Comparison of ENCODE assay signal across 8 mouse cellular contexts in the genomic region with DNA sequence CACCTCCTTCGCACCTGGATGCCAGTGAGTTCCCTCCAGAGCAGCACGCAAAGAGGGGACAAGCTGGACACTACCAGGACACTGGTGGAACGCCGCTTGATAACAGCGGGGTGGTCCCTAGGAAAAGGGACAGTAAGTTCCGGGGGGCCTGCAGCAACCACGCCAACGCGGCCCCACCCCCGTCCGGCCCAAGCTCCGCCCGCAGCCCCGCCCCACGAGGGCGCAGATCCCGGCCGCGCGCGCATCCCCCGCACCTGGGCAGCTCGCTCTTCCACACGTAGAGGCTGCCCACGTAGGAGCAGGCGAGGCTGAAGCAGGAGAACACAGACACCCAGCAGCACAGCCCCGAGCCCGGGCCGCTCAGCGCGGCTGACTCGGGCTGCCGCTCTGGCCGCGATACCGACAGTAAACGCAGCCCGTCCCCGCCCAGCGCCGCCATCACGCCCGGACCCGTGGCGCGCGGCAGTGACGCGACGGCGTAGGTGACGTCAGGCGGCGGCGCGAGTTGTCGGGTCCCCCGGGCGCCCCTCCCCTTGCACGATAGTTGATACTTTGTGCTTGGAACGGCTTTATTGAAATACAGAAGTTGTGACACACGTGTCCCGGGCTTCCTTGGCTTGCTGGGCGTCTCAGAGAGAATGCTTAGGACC. TPM values are rescaled to one million over a fixed set of nuclear protein-coding genes. Genes with fewer than 3 reads are reported as not detected.
DNase-seq lines count a peak whose midpoint lies in the region; ATAC-seq and TF ChIP-seq lines count a peak whose summit lies in the region.

TSS of gene Rce1 (minus strand) at position 463 of the 650 bp plus-strand sequence.

- TF ChIP-seq EP300 in MEL (IDR thresholded peaks at IDR 0.05; ENCODE audit: low read depth in 1 of 2, low read length in 2 of 2), result no peak

- 1% methylated on average over 64 of the region's 64 CpGs for WGBS in forebrain, postnatal 0 days
- WGBS in lung, embryonic 14.5 days, result under 1% methylated on average over 64 of the region's 64 CpGs

- peaks cover 0 to 13% of the 10 kb centered on the region in 2 experiments; a peak in 3 of 4 replicates for H3K4me1 ChIP-seq in MEL (ENCODE audit: control insufficient read depth in 1 of 2, insufficient read depth in 2 of 2, low read length in 2 of 2)
- H3K4me1 ChIP-seq in forebrain, postnatal 0 days (ENCODE audit: insufficient read depth), result peaks cover 11% of the 10 kb centered on the region; the same call in 1 of the 2 replicates
- peaks cover 10% of the 10 kb centered on the region; the same call in 1 of the 2 replicates for H3K4me1 ChIP-seq in lung, embryonic 14.5 days (ENCODE audit: insufficient read depth)

- peak; percentile 96 for ATAC-seq in forebrain, postnatal 0 days
- peak; percentile 89 for ATAC-seq in lung, embryonic 14.5 days (ENCODE audit: insufficient read depth)
- peak; percentile 76 for ATAC-seq in neutrophil, adult 5-6 weeks (ENCODE audit: extremely low read depth, insufficient number of reproducible peaks, low FRiP score, poor library complexity, severe bottlenecking)

- H3K9ac ChIP-seq in MEL (ENCODE audit: control insufficient read depth, low read depth, low read length, poor library complexity, severe bottlenecking), result peak within 1 kb of the TSS; percentile 95
- peak within 1 kb of the TSS; percentile 91 for H3K9ac ChIP-seq in forebrain, postnatal 0 days
- H3K9ac ChIP-seq in lung, embryonic 14.5 days, result peak within 1 kb of the TSS; percentile 96

- peak; percentile 80 to 81 for TF ChIP-seq POLR2A in MEL (IDR thresholded peaks at IDR 0.05; ENCODE audit: control insufficient read depth in 1 of 2, insufficient read depth in 1 of 2, low read depth in 1 of 2, low read length in 2 of 2, poor library complexity in 1 of 2)

- H3K4me3 ChIP-seq in MEL (ENCODE audit: control insufficient read depth in 1 of 2, insufficient read depth in 1 of 2, low read depth in 2 of 2, low read length in 2 of 2), result peak within 1 kb of the TSS; percentile 87 to 95
- peak within 1 kb of the TSS; percentile 86 for H3K4me3 ChIP-seq in forebrain, postnatal 0 days (ENCODE audit: low read depth, low read length)
- peak within 1 kb of the TSS; percentile 94 for H3K4me3 ChIP-seq in layer of hippocampus, adult 2 months
- H3K4me3 ChIP-seq in lung, embryonic 14.5 days (ENCODE audit: low read depth, low read length), result peak within 1 kb of the TSS; percentile 82

- H3K4me2 ChIP-seq in forebrain, postnatal 0 days (ENCODE audit: low read depth), result peak within 1 kb of the TSS; percentile 84
- H3K4me2 ChIP-seq in lung, embryonic 14.5 days, result peak within 1 kb of the TSS; percentile 68

- H3K36me3 ChIP-seq in MEL (ENCODE audit: control insufficient read depth in 1 of 2, insufficient read depth in 2 of 2, low read length in 2 of 2), result peaks cover 0 to 6% of the 10 kb centered on the region in 2 experiments; a peak in 2 of 4 replicates
- H3K36me3 ChIP-seq in forebrain, postnatal 0 days (ENCODE audit: insufficient read depth), result peaks cover 24% of the 10 kb centered on the region; the same call in 1 of the 2 replicates
- peaks cover 33% of the 10 kb centered on the region; the same call in 1 of the 2 replicates for H3K36me3 ChIP-seq in lung, embryonic 14.5 days (ENCODE audit: insufficient read depth)

- peaks cover 18% of the 10 kb centered on the region for H3K79me2 ChIP-seq in MEL (ENCODE audit: control insufficient read depth, insufficient read depth, low read length, poor library complexity)

- no peak for TF ChIP-seq RAD21 in MEL (IDR thresholded peaks at IDR 0.05; ENCODE audit: low read depth, low read length)

- no peaks in the 10 kb centered on the region for H3K27me3 ChIP-seq in MEL (ENCODE audit: control insufficient read depth in 1 of 2, insufficient read depth in 2 of 2, low read length in 2 of 2)
- no peaks in the 10 kb centered on the region for H3K27me3 ChIP-seq in forebrain, postnatal 0 days (ENCODE audit: insufficient read depth, low read length)
- no peaks in the 10 kb centered on the region for H3K27me3 ChIP-seq in lung, embryonic 14.5 days (ENCODE audit: insufficient read depth, low read length)

- TF ChIP-seq CTCF in MEL (IDR thresholded peaks at IDR 0.05 in 2 of 3, conservative IDR thresholded peaks at IDR 0.05 in 1 of 3; ENCODE audit: control insufficient read depth in 1 of 3, insufficient read depth in 1 of 3, low read depth in 2 of 3, low read length in 3 of 3, poor library complexity in 1 of 3, severe bottlenecking in 1 of 3), result no peak
- no peak; the same call in 1 of the 2 replicates for TF ChIP-seq CTCF in forebrain, postnatal 0 days (IDR thresholded peaks at IDR 0.05; ENCODE audit: low read depth)
- TF ChIP-seq CTCF in layer of hippocampus, adult 2 months (conservative IDR thresholded peaks at IDR 0.05), result no peak
- TF ChIP-seq CTCF in lung, embryonic 14.5 days (IDR thresholded peaks at IDR 0.05; ENCODE audit: low read depth), result no peak

- H3K9me3 ChIP-seq in MEL (replicated peaks; ENCODE audit: insufficient read depth, low read length), result no peaks in the 10 kb centered on the region
- no peaks in the 10 kb centered on the region for H3K9me3 ChIP-seq in forebrain, postnatal 0 days (ENCODE audit: low read length)
- no peaks in the 10 kb centered on the region for H3K9me3 ChIP-seq in lung, embryonic 14.5 days (ENCODE audit: low read depth, low read length)

- DNase-seq in MEL (ENCODE audit: low read depth, low spot score), result peak; percentile 95
- peak; percentile 87 to 95 for DNase-seq in cerebellum, adult 18-20 months
- DNase-seq in forebrain, postnatal 0 days, result peak; percentile 96
- DNase-seq in heart, postnatal 36 days, result peak; percentile 90 to 94
- DNase-seq in layer of hippocampus, adult 2 months (ENCODE audit: low spot score in 2 of 2), result peak; percentile 81 to 90
- DNase-seq in lung, embryonic 14.5 days, result peak; percentile 97
- DNase-seq in testis, postnatal 14 days (ENCODE audit: low spot score), result peak; percentile 89

- peak within 1 kb of the TSS; percentile 83 for H3K27ac ChIP-seq in MEL (ENCODE audit: control insufficient read depth, low read depth, low read length)
- peak within 1 kb of the TSS; percentile 91 for H3K27ac ChIP-seq in forebrain, postnatal 0 days (ENCODE audit: low read depth, low read length)
- H3K27ac ChIP-seq in layer of hippocampus, adult 2 months, result peak within 1 kb of the TSS; percentile 96
- peak within 1 kb of the TSS; percentile 89 for H3K27ac ChIP-seq in lung, embryonic 14.5 days (ENCODE audit: low read depth)

- intact Hi-C loops in heart, postnatal 36 days (cut with DNase I), result loop anchor here (5.0 kb wide), 2 partner anchors 128 to 342 kb away; partner anchors contain the start of gene 2010003K11Rik

TF ChIP-seq in MEL, 35 proteins besides CTCF, POLR2A, EP300 and RAD21 (continues in another document):
- TF ChIP-seq GABPA (IDR thresholded peaks at IDR 0.05; ENCODE audit: low read depth, low read length), result no peak
- no peak for TF ChIP-seq CHD1 (IDR thresholded peaks at IDR 0.05; ENCODE audit: low read depth, low read length)
- peak; percentile 98 for TF ChIP-seq SIN3A (IDR thresholded peaks at IDR 0.05; ENCODE audit: low read length)
- 0 out of 2 replicates have a peak, but pooled peaks have one; percentile 33 for TF ChIP-seq MAZ (IDR thresholded peaks at IDR 0.05; ENCODE audit: low read depth, low read length)
- TF ChIP-seq SMC3 (IDR thresholded peaks at IDR 0.05; ENCODE audit: low read depth, low read length), result no peak
- no peak for TF ChIP-seq ZNF384 (IDR thresholded peaks at IDR 0.05; ENCODE audit: low read depth, low read length)
- TF ChIP-seq MEF2A (IDR thresholded peaks at IDR 0.05; ENCODE audit: extremely low read depth, insufficient replicate concordance, low read depth, low read length, poor library complexity, severe bottlenecking), result no peak
- peak; percentile 47; the same call in 1 of the 2 replicates for TF ChIP-seq ETS1 (IDR thresholded peaks at IDR 0.05; ENCODE audit: low read depth, low read length)
- no peak for TF ChIP-seq E2F4 (IDR thresholded peaks at IDR 0.05; ENCODE audit: borderline replicate concordance, low read depth, low read length)
- TF ChIP-seq USF1 (IDR thresholded peaks at IDR 0.05; ENCODE audit: low read depth, low read length), result peak; percentile 40; the same call in 1 of the 2 replicates
- TF ChIP-seq POLR2AphosphoS2 (IDR thresholded peaks at IDR 0.05; ENCODE audit: low read length), result no peak; the same call in 1 of the 2 replicates
- peak; percentile 43; the same call in 1 of the 2 replicates for TF ChIP-seq TCF12 (IDR thresholded peaks at IDR 0.05; ENCODE audit: low read depth, low read length)
- TF ChIP-seq ELF1 (IDR thresholded peaks at IDR 0.05; ENCODE audit: low read depth, low read length), result 0 out of 2 replicates have a peak, but pooled peaks have one; percentile 49
- peak; percentile 92 for TF ChIP-seq MYC (IDR thresholded peaks at IDR 0.05; ENCODE audit: low read depth, low read length)
- 0 out of 2 replicates have a peak, but pooled peaks have one; percentile 53 for TF ChIP-seq TBP (IDR thresholded peaks at IDR 0.05; ENCODE audit: low read depth, low read length)
- peak; percentile 90 for TF ChIP-seq HCFC1 (IDR thresholded peaks at IDR 0.05; ENCODE audit: low read depth, low read length)
- TF ChIP-seq GATA1 (IDR thresholded peaks at IDR 0.05; ENCODE audit: low read depth, low read length), result no peak
- no peak for TF ChIP-seq CHD2 (IDR thresholded peaks at IDR 0.05; ENCODE audit: low read length)
- peak; percentile 92 for TF ChIP-seq MAX (IDR thresholded peaks at IDR 0.05; ENCODE audit: low read length)
- TF ChIP-seq MAFK (IDR thresholded peaks at IDR 0.05; ENCODE audit: borderline replicate concordance, low read depth, low read length), result no peak
- TF ChIP-seq RCOR1 (IDR thresholded peaks at IDR 0.05; ENCODE audit: low read depth, low read length), result no peak
- no peak for TF ChIP-seq JUND (IDR thresholded peaks at IDR 0.05; ENCODE audit: low read depth, low read length)
- TF ChIP-seq BHLHE40 (IDR thresholded peaks at IDR 0.05; ENCODE audit: borderline replicate concordance, low read depth, low read length), result no peak
- peak; percentile 89 for TF ChIP-seq NELFE (IDR thresholded peaks at IDR 0.05; ENCODE audit: low read depth, low read length)
- no peak for TF ChIP-seq MYB (IDR thresholded peaks at IDR 0.05; ENCODE audit: low read depth, low read length)

RNA-seq across cellular contexts. Expression of gene Rce1, which starts in this region (rescaled TPM):
- total RNA-seq in MEL (2012; rRNA removed), result 37.1 and 43.1 TPM in 2 replicates
- 10 to 100 TPM in 1 of 2 experiments, not detected in 1; 67.8 TPM for polyA plus RNA-seq in MEL (2012; ENCODE audit: insufficient read depth in 1 of 2, insufficient read length in 2 of 2, low read depth in 1 of 2, low replicate concordance in 2 of 2, missing spikeins in 1 of 2)
- 51.9 and 65.1 TPM in 2 replicates for total RNA-seq in forebrain, postnatal 0 days (2014; rRNA removed)
- polyA plus RNA-seq in forebrain, postnatal 0 days (2015; fragmentation: Nextera tagmentation; extraction: Ambion mirVana), result 47.5 and 52.4 TPM in 2 replicates
- total RNA-seq in heart, postnatal 36 days (2021), result 10 to 100 TPM in 1 of 2 experiments, 1 to 10 TPM in 1; 9.4 to 10.1 TPM
- total RNA-seq in layer of hippocampus, adult 2 months (2021), result 10 to 100 TPM; 19.1 to 22.8 TPM
- polyA plus RNA-seq in lung, embryonic 14.5 days (2014; fragmentation: Nextera tagmentation; extraction: Ambion mirVana), result 72.6 and 74.7 TPM in 2 replicates
- 19.2 and 24.2 TPM in 2 replicates for total RNA-seq in neutrophil, adult 5-6 weeks (2017)

Comparison
In these comparisons a context has a peak if more than half of its experiments do, and no peak if none do; other contexts are left out.
1. Peak in every context shown above with its lines: DNase-seq, ATAC-seq, H3K4me3 ChIP-seq and H3K27ac ChIP-seq.